Mouse (Mus musculus): ENCODE measurements around the gene Gtdc1. TPM values are rescaled to one million over a fixed set of nuclear protein-coding genes. Genes with fewer than 3 reads are reported as not detected.
A peak's percentile ranks its signal among the peaks of the same experiment; 100 is the strongest.

Gtdc1 gene
- polyA plus RNA-seq, 1 experiment from 2014 or later = 5.7 TPM

- Histone ChIP-seq H3K9me3 (ENCODE audit: control insufficient read depth) (no peaks in the 10 kb centered on the region), H3K9ac (ENCODE audit: low read depth, low read length) (no peak overlapping the region), H3K36me3 (ENCODE audit: control insufficient read depth, insufficient read depth) (no peaks in the 10 kb centered on the region), H3K4me1 (replicated peaks; ENCODE audit: control insufficient read depth, insufficient read depth, low read length) (peaks cover 3% of the 10 kb centered on the region; the same call in 1 of the 2 replicates), H3K27ac (ENCODE audit: low read depth, low read length) (no peak overlapping the region), H3K4me2 (replicated peaks; ENCODE audit: low read depth) (no peak overlapping the region), H3K4me3 (ENCODE audit: low read depth, low read length) (no peak overlapping the region), H3K27me3 (replicated peaks; ENCODE audit: control insufficient read depth, insufficient read depth, low read length) (no peaks in the 10 kb centered on the region)
- no peak for TF ChIP-seq CTCF (IDR thresholded peaks at IDR 0.05; ENCODE audit: low read depth)
- 65% methylated on average over 3 of the region's 3 CpGs for WGBS
- no peak for ATAC-seq
Observed at GRCm38 (mm10) chr2:44928631-44929030, 1.2 kb upstream of the Gtdc1 start.

GRCm38 (mm10) chr2:44926683-44927481 is 575 bp downstream of the Gtdc1 start:
- Histone ChIP-seq H3K4me3 (ENCODE audit: low read depth, low read length) (peak overlapping the region; percentile 59), H3K9me3 (ENCODE audit: control insufficient read depth) (no peaks in the 10 kb centered on the region), H3K9ac (ENCODE audit: low read depth, low read length) (peak overlapping the region; percentile 88), H3K36me3 (ENCODE audit: control insufficient read depth, insufficient read depth) (no peaks in the 10 kb centered on the region), H3K27ac (ENCODE audit: low read depth, low read length) (peak overlapping the region; percentile 99), H3K4me1 (replicated peaks; ENCODE audit: control insufficient read depth, insufficient read depth, low read length) (peaks cover 3% of the 10 kb centered on the region; the same call in 1 of the 2 replicates), H3K4me2 (replicated peaks; ENCODE audit: low read depth) (peak overlapping the region; percentile 82), H3K27me3 (replicated peaks; ENCODE audit: control insufficient read depth, insufficient read depth, low read length) (no peaks in the 10 kb centered on the region)
- under 1% methylated on average over 63 of the region's 95 CpGs for WGBS
- ATAC-seq = peak; percentile 96
- no peak for TF ChIP-seq CTCF (IDR thresholded peaks at IDR 0.05; ENCODE audit: low read depth)

GRCm38 (mm10) chr2:44926167-44926682 is 1.2 kb downstream of the Gtdc1 start:
- Histone ChIP-seq H3K4me2 (replicated peaks; ENCODE audit: low read depth) (peak overlapping the region; percentile 82), H3K27me3 (replicated peaks; ENCODE audit: control insufficient read depth, insufficient read depth, low read length) (no peaks in the 10 kb centered on the region), H3K9me3 (ENCODE audit: control insufficient read depth) (no peaks in the 10 kb centered on the region), H3K27ac (ENCODE audit: low read depth, low read length) (peak overlapping the region; percentile 99), H3K4me1 (replicated peaks; ENCODE audit: control insufficient read depth, insufficient read depth, low read length) (peaks cover 3% of the 10 kb centered on the region; the same call in 1 of the 2 replicates), H3K36me3 (ENCODE audit: control insufficient read depth, insufficient read depth) (no peaks in the 10 kb centered on the region), H3K4me3 (ENCODE audit: low read depth, low read length) (peak overlapping the region; percentile 59), H3K9ac (ENCODE audit: low read depth, low read length) (peak overlapping the region; percentile 88)
- no peak for TF ChIP-seq CTCF (IDR thresholded peaks at IDR 0.05; ENCODE audit: low read depth)
- WGBS = 2% methylated on average over 17 of the region's 17 CpGs
- no peak for ATAC-seq

GRCm38 (mm10) chr2:44924618-44925017 is 2.8 kb downstream of the Gtdc1 start:
- no peak for TF ChIP-seq CTCF (IDR thresholded peaks at IDR 0.05; ENCODE audit: low read depth)

GRCm38 (mm10) chr2:44923056-44923883 is 4.2 kb downstream of the Gtdc1 start:
- no peak overlapping the region for H3K27ac ChIP-seq (ENCODE audit: low read depth, low read length)
- H3K4me1 ChIP-seq (replicated peaks; ENCODE audit: control insufficient read depth, insufficient read depth, low read length) = 0 out of 2 replicates have a peak, but pooled peaks cover 3% of the 10 kb centered on the region
- no peak overlapping the region for H3K4me3 ChIP-seq (ENCODE audit: low read depth, low read length)
- ATAC-seq = no peak
- no peak overlapping the region for H3K9ac ChIP-seq (ENCODE audit: low read depth, low read length)
- H3K36me3 ChIP-seq (ENCODE audit: control insufficient read depth, insufficient read depth) = no peaks in the 10 kb centered on the region
- no peak overlapping the region for H3K4me2 ChIP-seq (replicated peaks; ENCODE audit: low read depth)
- H3K9me3 ChIP-seq (ENCODE audit: control insufficient read depth) = no peaks in the 10 kb centered on the region
- TF ChIP-seq CTCF (IDR thresholded peaks at IDR 0.05; ENCODE audit: low read depth) = no peak
- 78% methylated on average over 8 of the region's 8 CpGs for WGBS
- no peaks in the 10 kb centered on the region for H3K27me3 ChIP-seq (replicated peaks; ENCODE audit: control insufficient read depth, insufficient read depth, low read length)

More at GRCm38 (mm10) chr2:44924618-44925017, 2.8 kb downstream of the Gtdc1 start:
- Histone ChIP-seq H3K9me3 (ENCODE audit: control insufficient read depth) (no peaks in the 10 kb centered on the region), H3K27me3 (replicated peaks; ENCODE audit: control insufficient read depth, insufficient read depth, low read length) (no peaks in the 10 kb centered on the region), H3K9ac (ENCODE audit: low read depth, low read length) (no peak overlapping the region), H3K4me3 (ENCODE audit: low read depth, low read length) (no peak overlapping the region), H3K27ac (ENCODE audit: low read depth, low read length) (no peak overlapping the region), H3K36me3 (ENCODE audit: control insufficient read depth, insufficient read depth) (no peaks in the 10 kb centered on the region), H3K4me1 (replicated peaks; ENCODE audit: control insufficient read depth, insufficient read depth, low read length) (peaks cover 3% of the 10 kb centered on the region; the same call in 1 of the 2 replicates), H3K4me2 (replicated peaks; ENCODE audit: low read depth) (no peak overlapping the region)
- no peak for ATAC-seq

GRCm38 (mm10) chr2:44922500-44922899 is 5.0 kb downstream of the Gtdc1 start:
- no peak for TF ChIP-seq CTCF (IDR thresholded peaks at IDR 0.05; ENCODE audit: low read depth)
- Histone ChIP-seq H3K9me3 (ENCODE audit: control insufficient read depth) (no peaks in the 10 kb centered on the region), H3K27me3 (replicated peaks; ENCODE audit: control insufficient read depth, insufficient read depth, low read length) (no peaks in the 10 kb centered on the region), H3K9ac (ENCODE audit: low read depth, low read length) (no peak overlapping the region), H3K27ac (ENCODE audit: low read depth, low read length) (no peak overlapping the region), H3K4me2 (replicated peaks; ENCODE audit: low read depth) (no peak overlapping the region), H3K4me3 (ENCODE audit: low read depth, low read length) (no peak overlapping the region), H3K4me1 (replicated peaks; ENCODE audit: control insufficient read depth, insufficient read depth, low read length) (0 out of 2 replicates have a peak, but pooled peaks cover 3% of the 10 kb centered on the region), H3K36me3 (ENCODE audit: control insufficient read depth, insufficient read depth) (no peaks in the 10 kb centered on the region)
- ATAC-seq = no peak
- WGBS = 89% methylated on average over 2 of the region's 2 CpGs

Measured in intestine, postnatal 0 days (tissue).